Mouse (Mus musculus) layer of hippocampus, adult 11-12 months (tissue): ENCODE measurements around the gene Acap1.
A peak's percentile ranks its signal among the peaks of the same experiment; 100 is the strongest.
"Not testable (repeated sequence)": the region's sequence is repeated elsewhere in the genome, so short reads cannot be mapped to it uniquely, and the experiment has no call there.

Experiments
- DNase-seq: peaks from one replicate; pipeline ENCODE4 v3.0.0; 2022; ENCODE audit warnings: low spot score

Acap1 gene

GRCm38 (mm10) chr11:69921114-69922011 lies 26.0 kb upstream of the Acap1 start, which contains the start of gene Eif5a:
Eif5a (minus strand) TSS chr11:69921958.
- peak; percentile 100 for DNase-seq

GRCm38 (mm10) chr11:69920266-69921031 lies 25.1 kb upstream of the Acap1 start:
- DNase-seq: peak; percentile 43

- DNase-seq: peak; percentile 54
Measured at GRCm38 (mm10) chr11:69919661-69920265, 24.4 kb upstream of the Acap1 start.

- no peak for DNase-seq
Measured at GRCm38 (mm10) chr11:69919053-69919452, 23.7 kb upstream of the Acap1 start.

- no peak for DNase-seq
Measured at GRCm38 (mm10) chr11:69918118-69918517, 22.8 kb upstream of the Acap1 start.

GRCm38 (mm10) chr11:69917379-69917948 lies 22.1 kb upstream of the Acap1 start:
- DNase-seq: no peak

GRCm38 (mm10) chr11:69916652-69917378 lies 21.5 kb upstream of the Acap1 start:
- not testable (repeated sequence) for DNase-seq

DNA sequence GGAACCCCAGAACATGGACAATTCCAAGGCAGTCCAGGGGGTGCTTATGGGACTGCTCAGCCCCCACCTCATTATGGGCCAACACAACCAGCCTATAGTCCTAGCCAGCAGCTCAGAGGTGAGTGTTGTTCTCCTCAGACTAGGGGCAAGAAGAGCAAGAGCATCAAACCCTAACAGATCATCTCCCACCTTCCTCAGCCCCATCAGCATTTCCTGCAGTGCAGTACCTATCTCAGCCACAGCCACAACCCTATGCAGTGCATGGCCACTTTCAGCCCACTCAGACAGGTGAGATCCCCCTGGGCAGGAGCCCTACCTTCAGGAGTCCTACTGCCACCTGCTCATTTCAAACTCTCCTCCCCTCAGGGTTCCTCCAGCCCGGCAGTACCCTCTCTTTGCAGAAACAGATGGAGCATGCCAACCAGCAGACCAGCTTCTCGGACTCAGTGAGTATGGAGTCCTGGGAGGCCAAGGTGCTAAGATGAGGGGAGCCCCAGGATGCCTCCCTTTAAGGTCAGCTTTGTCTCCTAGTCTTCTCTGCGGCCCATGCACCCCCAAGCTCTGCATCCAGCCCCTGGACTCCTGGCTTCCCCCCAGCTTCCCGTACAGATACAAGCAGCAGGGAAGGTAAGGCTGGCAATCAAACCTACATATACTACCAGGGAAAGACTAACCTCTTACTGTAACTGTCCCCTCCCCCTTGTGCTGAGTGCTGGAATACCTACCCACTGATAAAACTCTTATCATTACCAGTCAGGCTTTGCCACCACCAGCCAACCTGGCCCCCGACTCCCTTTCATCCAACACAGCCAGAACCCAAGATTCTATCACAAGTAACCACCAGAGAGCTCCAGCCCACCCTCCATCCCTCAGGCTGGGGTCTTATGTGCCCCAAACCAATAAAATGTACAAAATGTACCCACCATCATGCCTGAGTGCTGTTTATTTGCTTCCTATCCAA lies 20.6 kb upstream of the Acap1 start:
- no peak for DNase-seq

DNA sequence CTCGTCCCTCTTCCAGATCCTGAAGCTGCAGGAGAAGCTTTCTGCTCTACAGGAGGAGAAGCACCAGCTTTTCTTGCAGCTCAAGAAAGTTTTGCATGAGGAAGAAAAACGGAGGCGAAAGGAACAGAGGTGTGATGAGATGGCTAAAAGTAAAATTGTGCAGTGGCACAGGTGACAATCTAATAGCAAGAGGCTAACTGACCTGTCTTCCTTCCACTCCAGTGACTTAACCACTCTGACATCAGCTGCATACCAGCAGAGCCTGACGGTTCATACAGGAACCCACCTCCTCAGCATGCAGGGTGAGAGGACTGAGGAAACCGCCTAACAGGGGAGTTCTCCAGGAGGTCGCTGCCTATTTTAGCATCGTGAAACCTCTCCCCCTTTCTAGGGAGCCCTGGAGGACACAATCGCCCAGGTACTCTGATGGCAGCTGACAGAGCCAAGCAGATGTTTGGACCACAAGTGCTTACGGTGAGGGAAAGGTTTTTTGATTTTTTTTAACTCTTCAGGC lies 19.6 kb upstream of the Acap1 start:
- no peak for DNase-seq

- DNase-seq: no peak
Measured at GRCm38 (mm10) chr11:69914372-69914764, 19.0 kb upstream of the Acap1 start.

- peak; percentile 91 for DNase-seq
Measured at GRCm38 (mm10) chr11:69913554-69914371, 18.4 kb upstream of the Acap1 start, which contains the start of gene Gps2. Gps2 (plus strand) TSS chr11:69913888.

DNA sequence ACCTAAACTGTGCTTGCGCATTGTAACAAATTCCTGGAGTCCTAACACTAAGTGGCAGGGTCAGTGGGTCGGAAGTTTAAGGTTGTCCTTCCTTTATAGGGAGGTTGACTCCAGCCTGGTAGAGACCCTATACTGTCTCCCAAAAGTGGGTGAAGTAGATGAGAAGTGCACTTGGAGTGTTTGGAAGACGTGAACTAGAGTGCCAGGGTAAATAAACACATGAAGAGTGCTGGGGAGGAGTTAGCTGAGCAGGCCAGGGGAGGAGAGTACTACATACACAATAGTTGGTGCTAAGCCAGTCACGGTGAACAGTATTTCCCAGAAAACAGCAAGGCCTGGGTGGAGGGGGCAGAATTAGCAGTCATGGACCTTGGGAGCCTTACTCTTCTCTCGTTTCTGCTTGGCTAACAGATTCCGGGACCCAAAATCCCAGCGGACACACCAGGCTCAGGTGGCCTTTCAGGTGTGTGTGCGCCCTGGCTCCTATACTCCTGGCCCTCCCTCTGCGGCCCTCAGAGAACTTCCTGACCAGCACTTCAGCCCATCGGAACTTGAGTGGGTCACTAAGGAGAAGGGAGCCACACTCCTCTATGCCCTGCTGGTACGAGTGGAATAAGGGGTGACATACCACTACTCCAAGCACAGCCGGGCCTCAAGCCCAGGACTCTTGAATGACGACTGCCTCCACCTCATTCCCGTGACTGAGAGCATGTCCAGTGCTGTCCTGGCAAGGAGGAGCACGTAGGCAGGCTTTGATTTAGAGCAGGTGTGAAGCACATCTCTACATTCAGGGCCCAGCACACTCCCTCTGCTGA lies 17.6 kb upstream of the Acap1 start:
- DNase-seq: no peak

DNA sequence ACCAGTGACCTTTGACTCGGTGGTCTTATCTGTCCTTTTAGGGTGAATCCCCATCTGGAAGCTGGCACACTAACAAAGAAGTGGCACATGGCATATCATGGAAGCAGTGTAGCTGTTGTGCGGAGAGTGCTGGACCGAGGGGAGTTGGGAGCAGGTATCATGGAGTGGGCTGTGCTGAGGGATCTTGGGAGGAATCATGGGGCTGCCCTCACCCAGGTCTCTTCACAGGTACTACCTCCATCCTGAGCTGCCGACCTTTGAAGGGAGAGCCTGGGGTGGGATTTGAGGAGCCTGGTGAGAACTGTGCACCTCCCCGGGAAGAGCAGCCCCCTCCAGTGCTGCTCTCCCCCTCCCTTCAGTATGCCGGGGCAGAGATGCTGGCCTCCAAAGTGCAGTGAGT lies 16.4 kb upstream of the Acap1 start:
- DNase-seq: no peak

- DNase-seq: no peak
Measured at GRCm38 (mm10) chr11:69910781-69911560, 15.6 kb upstream of the Acap1 start.

GRCm38 (mm10) chr11:69910177-69910576 lies 14.8 kb upstream of the Acap1 start:
- DNase-seq: no peak

DNA sequence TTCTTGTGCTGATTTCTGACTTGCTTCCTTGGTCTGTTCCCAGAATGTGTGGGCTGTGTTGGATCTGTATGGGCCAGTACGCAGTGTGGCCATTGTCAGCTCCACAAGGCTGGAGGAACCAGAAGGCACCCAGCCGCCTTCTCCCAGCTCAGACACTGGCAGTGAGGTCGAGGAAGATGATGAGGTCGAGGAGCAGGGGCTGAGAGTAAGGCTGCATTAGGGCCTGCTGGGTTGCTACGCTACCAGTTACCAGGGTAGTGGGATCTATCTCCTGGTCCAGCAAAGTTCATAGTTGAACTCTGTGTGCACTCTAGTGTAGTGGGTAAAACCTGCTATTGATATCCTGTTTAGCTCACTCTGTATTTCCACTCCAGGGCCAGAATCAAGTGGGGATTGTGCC lies 13.8 kb upstream of the Acap1 start:
- no peak for DNase-seq

DNA sequence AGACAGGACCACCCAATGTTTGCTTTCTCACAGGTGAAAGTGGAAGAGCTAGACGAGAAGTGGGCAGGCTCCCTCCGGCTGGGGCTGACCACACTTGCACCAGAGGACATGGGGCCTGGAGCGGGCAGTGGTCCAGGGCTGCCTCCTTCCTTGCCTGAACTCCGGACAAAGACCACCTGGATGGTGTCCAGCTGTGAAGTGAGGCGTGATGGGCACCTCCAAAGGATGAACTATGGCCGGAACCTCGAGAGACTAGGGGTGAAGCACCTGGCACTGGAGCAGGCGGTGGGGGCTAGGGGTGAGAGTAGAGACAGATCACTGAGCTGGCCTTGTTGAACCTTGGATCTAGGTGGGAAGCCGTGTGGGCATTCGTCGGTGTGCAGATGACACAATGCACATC lies 13.3 kb upstream of the Acap1 start:
- no peak for DNase-seq

GRCm38 (mm10) chr11:69904311-69904710 lies 9.0 kb upstream of the Acap1 start:
- DNase-seq: no peak
